Mouse (Mus musculus): ENCODE data around the gene Gm6710. TPM values are rescaled to one million over a fixed set of nuclear protein-coding genes. Genes with fewer than 3 reads are reported as not detected.
"Not testable (repeated sequence)": the region's sequence is repeated elsewhere in the genome, so short reads cannot be mapped to it uniquely, and the experiment has no call there.

The Gm6710 gene
- 10 to 100 TPM; 11.4 to 11.6 TPM for total RNA-seq (2021)
- long read RNA-seq, experiment 1, partial matches to known transcripts = 0 of 4 reads
- long read RNA-seq, experiment 1, other reads (novel, unspliced or antisense) = 1 of 4 reads
- long read RNA-seq, experiment 2, partial matches to known transcripts = 0 of 3 reads
- long read RNA-seq, experiment 2, other reads (novel, unspliced or antisense) = 2 of 3 reads

- not testable (repeated sequence) for DNase-seq (ENCODE audit: low spot score)
These were observed at the start of gene Gm6710 for GRCm38 (mm10) chr2:175869024-175869423. TSS of gene Gm6710 (plus strand) at chr2:175869219.

Other genes starting within 250 kb of the Gm6710 start
- not detected for gene Gm11007, start 225.2 kb upstream of the Gm6710 start, total RNA-seq (2021)
- gene Zfp969, start 165.6 kb upstream of the Gm6710 start, total RNA-seq (2021) = not detected
- gene Gm2007, start 127.7 kb upstream of the Gm6710 start, total RNA-seq (2021) = not detected
- 1 to 10 TPM; 5.1 to 7.9 TPM for gene Gm14288, start 68.1 kb upstream of the Gm6710 start, total RNA-seq (2021)
- gene Zfp966, start 61.9 kb downstream of the Gm6710 start, total RNA-seq (2021) = 1 to 10 TPM; 5.3 to 6.4 TPM
- 10 to 100 TPM; 19.3 to 20.0 TPM for gene Gm2026, start 96.1 kb downstream of the Gm6710 start, total RNA-seq (2021)

Data from gastrocnemius, adult 18-20 months (tissue).